Mouse (Mus musculus) T-helper 1 cell (primary cell): ENCODE data around the gene Ahcyl2.

Source experiments
- in situ Hi-C: fragments of 300-600 bp; cut with MboI, MseI; formaldehyde crosslinking; loops from one replicate; pipeline ENCODE4 v1.15.1; 2025; ENCODE audit warnings: high pct_unique_total_duplicates

Ahcyl2 gene

DNA sequence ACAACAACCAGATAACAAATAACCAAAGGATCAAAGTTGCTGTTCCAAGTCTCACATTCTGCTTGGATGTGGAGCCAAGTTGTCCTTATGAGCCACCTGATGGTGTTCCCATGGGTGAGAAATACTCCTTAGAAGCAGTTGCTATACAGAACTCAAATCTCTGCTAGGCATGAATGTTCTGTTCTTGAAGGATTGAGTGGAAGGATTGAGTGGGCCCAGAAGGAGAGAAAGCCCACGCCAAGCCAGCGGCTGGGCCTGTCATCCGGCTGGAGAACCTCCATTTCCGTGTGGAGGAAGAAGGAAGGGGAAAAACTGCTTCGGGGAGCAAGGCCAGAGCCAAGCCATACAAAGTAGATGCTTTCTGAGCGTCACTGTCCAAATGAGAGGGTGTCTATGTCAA, 193.3 kb downstream of the Ahcyl2 start:
- in situ Hi-C loops: no loop called here
